Mouse (Mus musculus) Patski (cell line): Measurements from ENCODE around the gene Dnmbp. TPM values are rescaled to one million over a fixed set of nuclear protein-coding genes. Genes with fewer than 3 reads are reported as not detected.
A peak's percentile ranks its signal among the peaks of the same experiment; 100 is the strongest.

Source experiments
- ATAC-seq: fragments of 100-300 bp; one replicate; pipeline ENCODE4 v1.8.0; 2021
- CTCF ChIA-PET: fragments of 350-600 bp; sonication (Branson Sonifier 250); formaldehyde crosslinking; loops from one replicate; lab custom pipeline; 2022; ENCODE audit warnings: inconsistent platforms; lab: Charles Lee
- POLR2A ChIA-PET: fragments of 350-600 bp; sonication (Branson Sonifier 250); formaldehyde crosslinking; loops from one replicate; lab custom pipeline; 2022; ENCODE audit warnings: antibody characterized with exemption, inconsistent platforms; lab: Charles Lee
- DNase-seq: peaks from one replicate; pipeline ENCODE4 v3.0.0-alpha.2; 2011; ENCODE audit warnings: low read depth, low spot score
- H3K27me3 ChIP-seq: fragments of 371-371 bp; one replicate; pipeline ENCODE4 v1.5.1; 2021
- CTCF ChIP-seq: fragments of 100-300 bp; IDR thresholded peaks from one replicate; pipeline ENCODE4 v1.5.1; 2021
- in situ Hi-C: fragments of 300-500 bp; cut with MboI; formaldehyde crosslinking; loops from 3 replicates; pipeline ENCODE4 v1.11.1; 2018; ENCODE audit warnings: low pct_unique_long_range_greater_than_20kb, mixed read lengths
- polyA plus RNA-seq: library from polyadenylated mRNA; unstranded; gene quantifications from one replicate; pipeline ENCODE4 v1.2.3, GENCODE M21; 2021

The Dnmbp gene
- polyA plus RNA-seq, 1 experiment from 2014 or later = 16.3 TPM

DNA sequence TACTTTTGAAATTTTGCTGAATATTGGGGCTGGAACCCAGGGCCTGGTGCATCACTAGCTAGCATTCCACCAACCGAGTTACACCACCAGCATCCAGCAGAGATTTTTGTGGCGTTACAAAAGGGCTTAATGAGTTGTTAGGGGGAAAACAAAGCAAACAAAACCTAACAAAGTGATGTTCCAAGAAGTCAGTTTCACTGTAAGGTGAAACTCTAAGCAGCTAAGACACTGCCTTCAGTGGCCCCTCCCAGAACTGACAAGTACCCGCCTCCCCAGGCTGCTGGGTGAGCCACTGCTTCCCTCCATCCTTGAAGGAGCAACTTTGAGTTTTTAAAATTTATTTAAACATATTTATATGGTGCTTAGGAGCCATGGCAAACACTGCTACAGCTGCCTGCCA is 59.6 kb downstream of the Dnmbp start:
- in situ Hi-C loops = no loop called here
- H3K27me3 ChIP-seq = no peaks in the 10 kb centered on the region
- no peak for TF ChIP-seq CTCF
- ATAC-seq = no peak
- ChIA-PET POLR2A (no interaction called here), CTCF (no interaction called here)
- no peak for DNase-seq

GRCm38 (mm10) chr19:43879401-43880212 is 60.4 kb downstream of the Dnmbp start:
- CTCF ChIA-PET = interaction anchor here (1.0 kb wide), 1 partner anchor 11 kb away, joined by 3 read pairs; no protein-coding TSS in a partner anchor
- ATAC-seq = peak; percentile 67
- TF ChIP-seq CTCF = no peak

DNA sequence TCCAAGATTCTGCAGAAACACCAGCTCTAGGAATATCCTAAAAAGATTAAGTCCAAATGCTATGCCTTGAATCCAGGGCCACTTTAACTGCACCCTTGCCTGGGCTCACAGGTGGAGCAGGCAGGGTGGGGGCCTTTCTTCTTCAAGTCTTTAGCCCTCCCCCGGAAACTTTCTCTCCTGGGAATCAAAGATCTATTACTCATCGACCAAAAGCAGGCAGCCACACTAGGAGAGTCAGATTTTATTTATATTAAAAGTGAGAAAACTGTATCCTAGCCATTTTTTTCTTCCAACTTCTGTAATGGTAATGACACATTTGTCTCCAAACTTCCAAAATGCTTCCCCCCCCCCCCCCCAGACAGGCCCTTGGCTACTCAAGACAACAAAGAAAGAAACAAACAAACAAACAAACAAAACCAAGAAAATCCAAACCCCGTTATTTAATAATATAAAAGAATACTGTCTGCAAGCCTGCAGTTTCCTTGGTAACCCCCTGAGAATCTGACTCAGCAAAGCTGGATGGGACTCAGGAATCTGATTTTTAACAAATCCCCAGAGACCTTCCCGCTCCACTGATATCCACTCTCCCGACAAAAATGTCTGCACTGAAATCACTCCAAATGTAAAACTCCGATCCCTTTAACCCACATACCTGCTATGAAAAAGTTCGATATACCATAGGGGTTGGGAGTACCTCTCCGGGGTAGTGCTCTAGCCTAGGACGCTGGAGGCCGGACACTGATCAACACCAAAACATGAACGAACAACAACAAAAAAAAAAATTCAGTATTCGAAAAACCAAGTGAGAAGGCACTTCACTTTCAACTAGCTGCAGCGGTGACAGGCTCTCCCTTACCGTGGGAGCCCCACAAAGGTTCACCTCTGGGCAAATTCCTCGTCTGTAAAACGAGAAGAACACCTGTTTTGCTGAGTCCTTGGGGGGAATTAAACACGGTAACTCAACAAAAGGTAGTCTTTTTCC is 61.6 kb downstream of the Dnmbp start:
- DNase-seq = peak; percentile 49
- in situ Hi-C loops = no loop called here
- ATAC-seq = no peak

More at GRCm38 (mm10) chr19:43879401-43880212, 60.4 kb downstream of the Dnmbp start:
- POLR2A ChIA-PET = no interaction called here
- no peaks in the 10 kb centered on the region for H3K27me3 ChIP-seq
- in situ Hi-C loops = no loop called here
- DNase-seq = no peak

GRCm38 (mm10) chr19:43877364-43877763 is 62.6 kb downstream of the Dnmbp start:
- ChIA-PET CTCF (no interaction called here), POLR2A (no interaction called here)
- no peak for ATAC-seq
- no peak for DNase-seq
- in situ Hi-C loops = no loop called here
- no peak for TF ChIP-seq CTCF
- H3K27me3 ChIP-seq = no peaks in the 10 kb centered on the region

More for the DNA sequence above, 61.6 kb downstream of the Dnmbp start:
- no peaks in the 10 kb centered on the region for H3K27me3 ChIP-seq
- CTCF ChIA-PET = no interaction called here
- POLR2A ChIA-PET = interaction anchor here (0.6 kb wide), 1 partner anchor 210 kb away, joined by 4 read pairs; no protein-coding TSS in a partner anchor
- no peak for TF ChIP-seq CTCF

- no peak for TF ChIP-seq CTCF
- ChIA-PET CTCF (no interaction called here), POLR2A (interaction anchor here (0.7 kb wide), 1 partner anchor 22 kb away, joined by 3 read pairs; no protein-coding TSS in a partner anchor)
- ATAC-seq (no peak), DNase-seq (no peak)
- in situ Hi-C loops = no loop called here
- H3K27me3 ChIP-seq = no peaks in the 10 kb centered on the region
Observed at GRCm38 (mm10) chr19:43875996-43876395, 64.0 kb downstream of the Dnmbp start.

DNA sequence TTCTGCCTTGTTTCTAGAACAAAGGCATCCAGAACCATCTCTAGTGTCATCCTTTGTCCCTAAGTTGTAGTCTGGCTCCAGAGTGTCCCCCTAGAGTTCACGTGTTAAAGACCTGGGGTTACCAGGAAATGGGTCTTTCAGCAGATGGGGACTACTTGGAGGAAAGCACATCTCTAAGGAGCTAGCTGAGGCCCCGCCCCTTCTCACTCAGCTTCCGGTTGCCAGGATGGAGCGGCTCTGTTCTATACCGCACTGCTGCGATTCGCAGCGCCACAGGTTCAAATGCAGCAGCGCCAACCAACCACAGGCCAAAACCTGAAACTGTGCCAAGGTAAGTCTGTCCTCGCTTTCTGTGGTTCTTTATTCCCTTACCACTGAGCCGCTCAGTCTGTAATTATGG is 65.6 kb downstream of the Dnmbp start:
- ATAC-seq (no peak), DNase-seq (no peak)
- H3K27me3 ChIP-seq = no peaks in the 10 kb centered on the region
- POLR2A ChIA-PET = interaction anchor here (1.3 kb wide), 1 partner anchor 9 kb away, joined by 3 read pairs; no protein-coding TSS in a partner anchor
- CTCF ChIA-PET = no interaction called here
- no peak for TF ChIP-seq CTCF
- in situ Hi-C loops = no loop called here

DNA sequence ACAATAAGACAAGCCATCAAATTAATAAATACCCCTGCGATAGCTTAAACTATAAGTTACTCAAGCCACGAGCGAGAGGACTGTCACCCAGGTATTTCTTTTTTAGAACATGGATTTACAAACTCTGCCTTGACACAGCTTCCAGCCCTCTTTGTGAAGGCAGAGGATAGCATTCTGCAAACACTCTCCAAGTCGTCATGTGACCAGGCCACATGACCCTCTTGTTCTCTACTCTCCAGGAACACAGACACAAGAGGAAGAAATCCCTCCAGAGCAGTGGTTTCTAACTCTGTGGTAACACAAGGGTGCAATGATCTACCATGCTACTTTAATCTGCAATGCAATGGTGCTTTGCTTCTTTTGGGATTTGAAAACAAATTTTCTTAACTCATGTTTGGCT is 69.6 kb downstream of the Dnmbp start:
- in situ Hi-C loops = no loop called here
- no peak for ATAC-seq
- DNase-seq = no peak
- TF ChIP-seq CTCF = no peak
- H3K27me3 ChIP-seq = no peaks in the 10 kb centered on the region
- ChIA-PET CTCF (no interaction called here), POLR2A (no interaction called here)

GRCm38 (mm10) chr19:43857347-43857746 is 82.6 kb downstream of the Dnmbp start:
- in situ Hi-C loops = no loop called here
- CTCF ChIA-PET = no interaction called here
- peak; percentile 56 for TF ChIP-seq CTCF
- DNase-seq = no peak
- POLR2A ChIA-PET = interaction anchor here (0.6 to 1.1 kb wide), 2 partner anchors 8 to 248 kb away, joined by 3 read pairs; no protein-coding TSS in a partner anchor
- peak; percentile 67 for ATAC-seq
- H3K27me3 ChIP-seq = no peaks in the 10 kb centered on the region

GRCm38 (mm10) chr19:43852837-43853545 is 87.0 kb downstream of the Dnmbp start:
- DNase-seq (no peak), ATAC-seq (no peak)
- ChIA-PET POLR2A (no interaction called here), CTCF (no interaction called here)
- peak; percentile 94 for TF ChIP-seq CTCF
- no peaks in the 10 kb centered on the region for H3K27me3 ChIP-seq
- in situ Hi-C loops = no loop called here

- CTCF ChIA-PET = no interaction called here
- DNase-seq (no peak), ATAC-seq (no peak)
- TF ChIP-seq CTCF = no peak
- POLR2A ChIA-PET = no interaction called here
- in situ Hi-C loops = no loop called here
- H3K27me3 ChIP-seq = no peaks in the 10 kb centered on the region
Observed at GRCm38 (mm10) chr19:43851996-43852630, 87.9 kb downstream of the Dnmbp start.
